Mouse (Mus musculus): ENCODE results near the gene Cdc42bpa.
A peak's percentile ranks its signal among the peaks of the same experiment; 100 is the strongest.

Gene Cdc42bpa

GRCm38 (mm10) chr1:179959721-179960542, at the start of gene Cdc42bpa:
Gene Cdc42bpa (plus strand): TSS chr1:179960472.
- peak; percentile 89 for DNase-seq

- DNase-seq = no peak
Measured at GRCm38 (mm10) chr1:179913471-179913870, 46.8 kb upstream of the Cdc42bpa start.

- DNase-seq = no peak
Measured at GRCm38 (mm10) chr1:179917036-179917435, 43.2 kb upstream of the Cdc42bpa start.

GRCm38 (mm10) chr1:179917481-179917880, 42.8 kb upstream of the Cdc42bpa start:
- DNase-seq = no peak

- DNase-seq = no peak
Measured at GRCm38 (mm10) chr1:179919656-179920436, 40.4 kb upstream of the Cdc42bpa start.

- no peak for DNase-seq
Measured at GRCm38 (mm10) chr1:179923661-179924405, 36.4 kb upstream of the Cdc42bpa start.

- no peak for DNase-seq
Measured at GRCm38 (mm10) chr1:179926240-179926639, 34.0 kb upstream of the Cdc42bpa start.

- DNase-seq = no peak
Measured at GRCm38 (mm10) chr1:179927102-179927501, 33.2 kb upstream of the Cdc42bpa start.

GRCm38 (mm10) chr1:179928822-179929221, 31.4 kb upstream of the Cdc42bpa start:
- DNase-seq = peak; percentile 22

GRCm38 (mm10) chr1:179931247-179931646, 29.0 kb upstream of the Cdc42bpa start:
- no peak for DNase-seq

GRCm38 (mm10) chr1:179934064-179934463, 26.2 kb upstream of the Cdc42bpa start:
- no peak for DNase-seq

- no peak for DNase-seq
Measured at GRCm38 (mm10) chr1:179940071-179940786, 20.0 kb upstream of the Cdc42bpa start.

GRCm38 (mm10) chr1:179940787-179941352, 19.4 kb upstream of the Cdc42bpa start:
- DNase-seq = no peak

GRCm38 (mm10) chr1:179945017-179945416, 15.3 kb upstream of the Cdc42bpa start:
- DNase-seq = no peak

GRCm38 (mm10) chr1:179946616-179947015, 13.7 kb upstream of the Cdc42bpa start:
- DNase-seq = no peak

GRCm38 (mm10) chr1:179947653-179948052, 12.6 kb upstream of the Cdc42bpa start:
- no peak for DNase-seq

- DNase-seq = no peak
Measured at GRCm38 (mm10) chr1:179951597-179951996, 8.7 kb upstream of the Cdc42bpa start.

GRCm38 (mm10) chr1:179953251-179953650, 7.0 kb upstream of the Cdc42bpa start:
- no peak for DNase-seq

GRCm38 (mm10) chr1:179957431-179957830, 2.8 kb upstream of the Cdc42bpa start:
- no peak for DNase-seq

GRCm38 (mm10) chr1:179958871-179959720, 1.2 kb upstream of the Cdc42bpa start:
- DNase-seq = peak; percentile 41

- no peak for DNase-seq
Measured at GRCm38 (mm10) chr1:179960543-179960876, 238 bp downstream of the Cdc42bpa start.
